Mouse (Mus musculus) forebrain, embryonic 11.5 days (tissue): Measurements from ENCODE around the gene Cant1. TPM values are rescaled to one million over a fixed set of nuclear protein-coding genes. Genes with fewer than 3 reads are reported as not detected.

Experiments used
- ATAC-seq: fragments of 200-750 bp; cut with Nextera tagmentation; replicated peaks from 2 replicates; pipeline ENCODE4 v1.8.0; 2017; ENCODE audit warnings: moderate TSS enrichment; ENCODE audit not compliant: low FRiP score
- DNase-seq: peaks from one replicate; pipeline ENCODE4 v3.0.0-alpha.2; 2017; ENCODE audit warnings: low spot score
- H3K27ac ChIP-seq: fragments of 300-500 bp; sonication (generic); 2 replicates; pipeline ENCODE4 v1.5.1; 2014; ENCODE audit warnings: low read depth, low read length
- H3K27me3 ChIP-seq: fragments of 300-500 bp; sonication (generic); 2 replicates; pipeline ENCODE4 v1.6.1; 2014; ENCODE audit warnings: mild to moderate bottlenecking, low read length, mixed read lengths; ENCODE audit not compliant: control insufficient read depth, insufficient read depth
- H3K36me3 ChIP-seq: fragments of 300-500 bp; sonication (generic); 2 replicates; pipeline ENCODE4 v1.6.1; 2014; ENCODE audit warnings: mild to moderate bottlenecking, low read length, moderate library complexity, mixed read lengths; ENCODE audit not compliant: control insufficient read depth, insufficient read depth
- H3K4me1 ChIP-seq: fragments of 300-500 bp; sonication (generic); replicated peaks from 2 replicates; pipeline ENCODE4 v1.6.1; 2014; ENCODE audit warnings: low read length, mixed read lengths; ENCODE audit not compliant: control insufficient read depth, insufficient read depth
- H3K4me2 ChIP-seq: fragments of 300-500 bp; sonication (generic); 2 replicates; pipeline ENCODE4 v1.6.1; 2014; ENCODE audit warnings: low read depth, mild to moderate bottlenecking, low read length, moderate library complexity, mixed read lengths; ENCODE audit not compliant: severe bottlenecking
- H3K4me3 ChIP-seq: fragments of 300-500 bp; sonication (generic); 2 replicates; pipeline ENCODE4 v1.5.1; 2014; ENCODE audit warnings: low read depth, low read length
- H3K9ac ChIP-seq: fragments of 300-500 bp; sonication (generic); 2 replicates; pipeline ENCODE4 v1.6.1; 2014; ENCODE audit warnings: low read length
- H3K9me3 ChIP-seq: fragments of 300-500 bp; sonication (generic); 2 replicates; pipeline ENCODE4 v1.6.1; 2016; ENCODE audit warnings: low read length, mixed read lengths; ENCODE audit not compliant: control insufficient read depth
- WGBS: fragments of 180-500 bp; shearing (Covaris S2); extraction: QIAGEN DNeasy Blood & Tissue Kit; methylation state at CpG from one replicate; pipeline ENCODE4 v1.1.7; 2014; 5-methylcytosine and 5-hydroxymethylcytosine counted together
- polyA plus RNA-seq: library from polyadenylated mRNA; unstranded; fragments of >200 nt; fragmentation: Nextera tagmentation; extraction: Ambion mirVana; gene quantifications from 2 replicates; pipeline ENCODE4 v1.2.1, GENCODE M21; 2014

Cant1 gene
- 25.4 and 30.8 TPM in 2 replicates for polyA plus RNA-seq

DNA sequence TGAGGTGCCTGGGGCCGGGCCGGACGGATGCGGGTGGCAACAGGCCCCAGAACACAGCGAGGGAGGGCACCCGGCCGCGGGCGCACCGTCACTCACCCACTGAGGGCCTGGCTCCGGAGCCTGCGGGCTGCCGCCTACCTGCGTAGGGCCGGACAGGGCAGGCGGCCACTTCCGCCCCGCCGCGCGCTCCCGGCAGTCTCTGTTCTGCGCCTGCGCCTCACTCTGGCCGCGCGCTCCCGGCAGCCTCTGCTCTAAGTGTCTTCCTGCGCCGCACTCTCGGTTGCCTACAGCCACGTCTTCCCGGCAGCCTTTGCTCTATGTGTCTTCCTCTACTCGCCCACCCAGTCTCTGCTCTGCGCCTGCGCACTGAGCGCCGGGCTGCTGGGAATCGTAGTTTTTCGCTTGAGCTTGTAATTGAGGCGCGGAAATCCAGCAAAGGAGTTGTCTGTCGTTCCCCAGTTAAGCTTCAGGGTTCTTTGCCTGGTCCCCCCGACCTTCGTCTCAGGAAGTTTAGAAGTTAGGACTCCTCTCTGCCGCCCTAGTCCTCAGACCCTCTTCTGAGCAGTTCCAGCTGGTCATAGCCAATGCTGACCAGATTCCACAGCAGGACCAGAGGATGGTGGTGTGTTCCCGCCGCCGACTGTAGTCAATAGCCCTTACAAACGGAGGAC, at the start of gene Cant1:
Cant1 (minus strand) TSS at position 253 of the 671 bp plus-strand sequence.
- under 1% methylated on average over 43 of the region's 50 CpGs for WGBS
- H3K9ac ChIP-seq = peak within 1 kb of the TSS; percentile 93
- no peaks in the 10 kb centered on the region for H3K9me3 ChIP-seq
- H3K27ac ChIP-seq = no peak within 1 kb of the TSS
- DNase-seq (peak; percentile 98), ATAC-seq (peak; percentile 94)
- peak within 1 kb of the TSS; percentile 84 for H3K4me2 ChIP-seq
- peaks cover 15% of the 10 kb centered on the region for H3K4me1 ChIP-seq
- no peaks in the 10 kb centered on the region for H3K27me3 ChIP-seq
- no peaks in the 10 kb centered on the region; the same call in 1 of the 2 replicates for H3K36me3 ChIP-seq
- H3K4me3 ChIP-seq = peak within 1 kb of the TSS; percentile 93

DNA sequence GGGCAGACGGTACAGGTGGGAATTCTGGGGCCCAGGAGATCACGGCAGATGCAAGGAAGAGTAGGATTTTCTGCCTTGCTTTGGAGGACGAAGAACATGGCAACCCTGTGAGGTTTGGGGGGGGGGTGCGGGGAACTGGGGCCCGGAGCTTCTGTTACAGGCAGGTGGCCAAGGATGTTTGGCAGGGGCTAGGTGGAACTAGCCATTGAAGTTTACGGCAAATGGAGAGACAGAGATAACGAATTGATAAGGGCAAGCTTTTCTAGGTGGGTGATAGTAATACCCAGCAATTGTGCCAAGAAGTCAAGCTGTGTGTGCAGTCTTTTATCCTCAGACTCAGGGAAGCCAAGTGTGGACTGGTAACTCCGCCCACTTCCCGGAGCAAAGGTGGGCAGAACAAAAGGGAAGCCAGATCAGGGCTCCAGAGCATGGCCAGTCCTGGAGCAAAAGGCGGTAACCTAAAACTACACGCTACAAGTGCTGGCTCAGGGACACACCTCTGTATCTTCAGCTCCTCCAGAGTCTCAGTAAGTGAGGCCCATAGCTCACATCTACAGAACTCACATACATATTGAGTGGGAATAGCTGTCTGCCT, 48.7 kb upstream of the Cant1 start:
- Histone ChIP-seq H3K4me3 (no peak overlapping the region), H3K27ac (no peak overlapping the region), H3K9ac (no peak overlapping the region), H3K4me2 (no peak overlapping the region), H3K36me3 (no peaks in the 10 kb centered on the region), H3K9me3 (no peaks in the 10 kb centered on the region), H3K27me3 (no peaks in the 10 kb centered on the region), H3K4me1 (no peaks in the 10 kb centered on the region)
- WGBS = 59% methylated on average over 11 of the region's 11 CpGs
- ATAC-seq = no peak
- no peak for DNase-seq

DNA sequence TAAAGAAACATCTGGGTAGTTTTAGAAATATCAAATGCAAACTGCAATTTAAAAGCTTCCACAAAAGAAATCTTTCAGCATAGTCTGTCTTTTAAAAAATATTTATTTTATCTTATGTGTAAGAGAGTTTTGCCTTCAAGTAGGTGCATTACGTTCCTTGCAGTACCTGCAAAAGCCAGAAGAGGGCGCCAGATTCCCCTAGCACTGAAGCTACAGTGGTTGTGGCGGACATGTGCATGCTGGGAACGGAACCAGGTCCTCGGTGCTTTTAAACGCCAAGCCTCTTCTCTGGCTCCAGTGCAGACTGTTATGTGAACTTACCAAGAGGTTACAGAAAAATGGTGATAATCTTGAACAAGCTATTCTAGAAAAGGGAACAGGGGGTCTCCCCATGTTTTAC, 41.4 kb upstream of the Cant1 start:
- DNase-seq = no peak
- H3K9me3 ChIP-seq = peaks cover 3% of the 10 kb centered on the region; the same call in 1 of the 2 replicates
- no peaks in the 10 kb centered on the region for H3K36me3 ChIP-seq
- H3K27ac ChIP-seq = no peak overlapping the region
- H3K4me3 ChIP-seq = no peak overlapping the region
- no peaks in the 10 kb centered on the region for H3K4me1 ChIP-seq
- H3K9ac ChIP-seq = no peak overlapping the region
- H3K4me2 ChIP-seq = no peak overlapping the region
- no peaks in the 10 kb centered on the region for H3K27me3 ChIP-seq
- WGBS = 52% methylated on average over 6 of the region's 6 CpGs
- no peak for ATAC-seq

DNA sequence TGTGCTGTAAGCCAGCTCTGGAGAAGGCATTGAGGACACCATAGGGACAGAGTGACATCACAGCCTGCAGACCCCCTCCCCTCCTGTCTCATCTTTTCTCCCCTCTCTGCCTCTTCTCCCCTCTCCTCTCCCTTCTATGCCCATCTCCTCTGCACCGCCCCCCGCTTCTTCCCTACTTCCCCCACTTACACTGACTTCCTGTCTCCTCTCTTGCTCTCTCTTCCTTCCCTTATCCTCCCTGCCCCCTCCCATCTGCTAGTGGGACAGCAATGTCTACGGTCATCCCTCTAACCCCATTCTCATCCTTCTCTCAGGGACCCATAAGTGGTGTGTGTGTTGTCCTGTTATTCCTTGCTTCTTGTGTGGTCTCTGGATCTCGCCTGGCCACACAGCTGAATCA, 40.6 kb upstream of the Cant1 start:
- Histone ChIP-seq H3K4me3 (no peak overlapping the region), H3K27ac (no peak overlapping the region), H3K9ac (no peak overlapping the region), H3K36me3 (no peaks in the 10 kb centered on the region), H3K27me3 (no peaks in the 10 kb centered on the region), H3K4me1 (no peaks in the 10 kb centered on the region), H3K4me2 (no peak overlapping the region), H3K9me3 (peaks cover 3% of the 10 kb centered on the region; the same call in 1 of the 2 replicates)
- DNase-seq (no peak), ATAC-seq (no peak)
- 82% methylated on average over 4 of the region's 4 CpGs for WGBS

DNA sequence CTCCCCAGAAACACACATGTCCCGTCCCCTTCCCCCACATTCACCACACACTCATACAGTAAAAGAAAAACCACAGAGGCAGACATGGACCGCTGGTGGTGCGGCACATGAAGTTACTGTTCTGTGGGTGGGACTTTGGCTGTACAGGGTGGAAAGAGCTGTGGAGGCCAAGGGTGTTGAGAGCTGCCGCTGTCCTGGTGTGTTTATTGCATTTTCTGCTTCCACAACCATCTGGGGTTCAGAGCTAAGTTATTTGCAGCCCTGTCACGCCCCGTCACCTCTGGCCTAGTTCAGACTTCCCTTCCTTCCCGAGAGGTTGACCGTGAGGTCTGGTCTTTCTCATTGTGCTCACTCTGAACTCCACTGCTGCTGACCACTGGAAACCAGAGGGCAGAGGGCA, 40.2 kb upstream of the Cant1 start:
- Histone ChIP-seq H3K4me3 (no peak overlapping the region), H3K36me3 (no peaks in the 10 kb centered on the region), H3K4me1 (no peaks in the 10 kb centered on the region), H3K27ac (no peak overlapping the region), H3K9ac (no peak overlapping the region), H3K9me3 (peaks cover 3% of the 10 kb centered on the region; the same call in 1 of the 2 replicates), H3K4me2 (no peak overlapping the region), H3K27me3 (no peaks in the 10 kb centered on the region)
- DNase-seq = no peak
- 81% methylated on average over 8 of the region's 8 CpGs for WGBS
- no peak for ATAC-seq

DNA sequence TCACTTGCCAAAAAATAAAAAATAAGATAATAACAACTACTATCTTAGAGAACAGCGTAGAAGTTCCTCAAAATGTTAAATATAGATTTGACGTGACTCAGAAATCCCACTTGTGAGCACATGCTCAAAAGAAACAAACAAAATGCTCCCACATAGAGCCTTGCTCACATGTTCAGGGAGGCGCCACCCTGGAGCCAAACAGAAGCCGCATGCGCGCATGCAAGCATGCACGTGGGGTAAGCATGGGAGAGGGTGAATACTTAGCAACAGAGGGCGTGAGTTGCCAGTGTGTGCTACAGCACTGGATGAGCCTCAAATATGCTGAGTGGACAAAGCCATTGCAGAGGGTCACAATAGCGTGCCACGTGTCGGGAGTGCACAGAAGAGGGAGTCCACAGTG, 38.1 kb upstream of the Cant1 start:
- peaks cover 3% of the 10 kb centered on the region; the same call in 1 of the 2 replicates for H3K9me3 ChIP-seq
- no peaks in the 10 kb centered on the region for H3K36me3 ChIP-seq
- H3K4me2 ChIP-seq = no peak overlapping the region
- no peaks in the 10 kb centered on the region for H3K4me1 ChIP-seq
- DNase-seq = no peak
- no peak overlapping the region for H3K4me3 ChIP-seq
- H3K27me3 ChIP-seq = no peaks in the 10 kb centered on the region
- H3K9ac ChIP-seq = no peak overlapping the region
- ATAC-seq = no peak
- WGBS = 79% methylated on average over 11 of the region's 11 CpGs
- H3K27ac ChIP-seq = no peak overlapping the region

DNA sequence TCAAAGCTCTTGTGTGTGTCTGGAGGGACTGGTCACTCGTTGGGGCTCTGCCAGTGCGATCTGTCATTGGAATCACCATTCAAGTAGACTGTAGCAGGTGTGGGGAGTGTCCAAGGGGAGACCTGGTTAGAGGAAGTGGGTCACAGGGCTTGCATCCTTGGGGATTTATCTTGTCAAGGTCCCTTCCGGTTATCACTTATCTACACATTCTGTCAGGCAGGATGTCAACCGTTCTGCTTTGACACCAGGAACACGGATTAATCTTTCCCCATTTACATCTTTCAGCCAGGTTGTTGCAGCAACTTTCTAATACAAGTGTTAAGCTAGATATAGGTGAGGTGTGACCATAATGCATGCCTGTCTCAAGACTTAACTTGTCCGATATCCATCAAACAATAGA, 36.9 kb upstream of the Cant1 start:
- DNase-seq (no peak), ATAC-seq (no peak)
- H3K4me2 ChIP-seq = no peak overlapping the region
- peaks cover 3% of the 10 kb centered on the region; the same call in 1 of the 2 replicates for H3K9me3 ChIP-seq
- H3K36me3 ChIP-seq = no peaks in the 10 kb centered on the region
- no peak overlapping the region for H3K9ac ChIP-seq
- H3K4me3 ChIP-seq = no peak overlapping the region
- no peaks in the 10 kb centered on the region for H3K4me1 ChIP-seq
- no peaks in the 10 kb centered on the region for H3K27me3 ChIP-seq
- 87% methylated on average over 6 of the region's 6 CpGs for WGBS
- H3K27ac ChIP-seq = no peak overlapping the region

DNA sequence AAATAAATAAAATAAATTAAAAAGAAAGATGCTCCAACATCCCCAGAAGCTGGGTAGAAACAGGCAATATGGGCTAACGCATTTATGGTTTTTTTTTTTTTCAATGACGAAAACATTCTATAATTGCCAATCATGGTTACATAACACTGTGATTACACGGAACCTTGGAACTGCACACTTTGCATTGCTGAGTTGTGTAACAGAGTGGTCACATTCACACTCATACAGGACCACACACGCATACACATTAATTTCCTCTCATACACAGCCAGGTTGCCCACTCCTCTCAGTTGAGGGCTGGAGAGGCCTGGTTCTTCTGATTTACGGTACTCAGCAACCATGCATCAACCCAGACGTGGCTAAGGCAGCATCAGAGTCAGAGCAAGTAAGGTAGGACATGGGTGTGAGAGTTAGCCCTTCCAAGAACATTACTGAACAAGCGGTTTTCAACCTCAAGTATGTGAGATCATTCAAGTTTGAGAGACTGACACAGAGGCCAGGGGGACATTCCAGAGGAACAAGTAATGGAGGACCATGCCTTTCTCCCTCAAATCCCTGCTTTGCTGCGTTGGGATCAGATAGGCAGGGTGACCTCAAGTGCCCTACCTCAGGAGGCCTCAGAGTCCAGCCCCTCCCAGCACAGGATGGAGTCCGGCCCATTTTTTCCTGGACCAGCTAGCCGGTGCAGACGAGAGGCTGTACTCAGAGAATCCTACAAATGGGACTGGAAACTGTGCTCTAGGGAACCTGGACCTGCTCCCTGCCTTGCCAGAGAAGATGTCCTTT, 35.2 kb upstream of the Cant1 start:
- Histone ChIP-seq H3K4me1 (no peaks in the 10 kb centered on the region), H3K36me3 (no peaks in the 10 kb centered on the region), H3K4me3 (no peak overlapping the region), H3K4me2 (no peak overlapping the region), H3K27ac (no peak overlapping the region), H3K27me3 (no peaks in the 10 kb centered on the region), H3K9me3 (no peaks in the 10 kb centered on the region), H3K9ac (no peak overlapping the region)
- ATAC-seq (no peak), DNase-seq (no peak)
- WGBS = 80% methylated on average over 11 of the region's 11 CpGs
